Mouse (Mus musculus): ENCODE measurements around the gene Rnf150.

DNA sequence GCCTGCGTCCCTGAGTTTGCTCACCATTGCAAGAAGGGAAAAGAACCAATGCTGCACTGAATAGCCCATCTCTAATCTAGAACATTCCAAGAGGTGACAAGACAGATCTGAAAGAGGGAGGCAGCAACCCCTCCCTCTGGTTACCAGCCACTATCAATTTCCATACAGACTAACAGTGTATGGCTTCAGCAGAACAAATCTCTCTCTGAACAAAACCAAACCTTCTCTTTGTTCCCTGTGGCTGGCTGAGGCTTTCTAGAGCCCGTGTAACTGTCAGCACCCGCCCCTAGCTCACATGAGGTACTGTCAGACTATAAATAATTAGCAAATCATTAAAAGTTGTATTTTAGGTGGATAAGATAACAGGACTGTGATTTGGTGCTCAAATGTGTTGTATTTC is 109.7 kb downstream of the Rnf150 start:
- TF ChIP-seq CTCF (IDR thresholded peaks at IDR 0.05; ENCODE audit: borderline replicate concordance, insufficient read depth, low read depth, low read length): no peak
- TF ChIP-seq POLR2A (IDR thresholded peaks at IDR 0.05; ENCODE audit: borderline replicate concordance, insufficient read depth, low read length): no peak
